Mouse (Mus musculus) neutrophil, adult 5-6 weeks (primary cell): Measurements from ENCODE around the gene Bcl2l14. TPM values are rescaled to one million over a fixed set of nuclear protein-coding genes. Genes with fewer than 3 reads are reported as not detected.

ENCODE experiments used
- ATAC-seq: fragments of 151-379, 151-347 bp; 2 replicates; pipeline ENCODE4 v1.8.0; 2017; ENCODE audit warnings: mild to moderate bottlenecking, moderate TSS enrichment; ENCODE audit not compliant: insufficient number of reproducible peaks, poor library complexity, low FRiP score, severe bottlenecking; ENCODE audit errors: extremely low read depth
- total RNA-seq: library from RNA; stranded (forward); fragments of 200-1000 nt; gene quantifications from 2 replicates; pipeline ENCODE4 v1.2.3, GENCODE M21; 2017

Bcl2l14 gene
- total RNA-seq, 1 experiment from 2014 or later: 0.47 TPM

DNA sequence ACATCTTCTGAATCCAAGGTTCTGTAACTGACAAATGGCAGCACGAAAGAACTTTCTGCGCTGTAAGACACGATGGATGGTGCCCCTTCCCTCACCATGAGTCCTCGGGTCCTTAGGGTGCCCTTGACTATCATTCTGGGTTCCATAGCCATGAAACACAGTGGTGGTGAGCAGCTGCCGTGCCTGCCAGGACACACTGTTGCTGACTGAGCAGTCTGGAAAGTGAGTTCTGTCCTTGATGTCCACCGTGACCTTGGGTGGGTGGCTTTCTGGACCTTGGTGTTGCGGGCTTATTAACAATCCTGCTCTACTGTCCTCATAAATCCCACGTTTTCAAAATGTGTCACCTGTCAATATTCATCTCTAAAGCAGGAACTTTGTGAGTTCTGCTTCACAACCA lies 6.2 kb upstream of the Bcl2l14 start:
- ATAC-seq: no peak

GRCm38 (mm10) chr6:134390837-134391236 lies 5.3 kb upstream of the Bcl2l14 start:
- no peak for ATAC-seq

GRCm38 (mm10) chr6:134402914-134403683 lies 7.0 kb downstream of the Bcl2l14 start:
- no peak for ATAC-seq

DNA sequence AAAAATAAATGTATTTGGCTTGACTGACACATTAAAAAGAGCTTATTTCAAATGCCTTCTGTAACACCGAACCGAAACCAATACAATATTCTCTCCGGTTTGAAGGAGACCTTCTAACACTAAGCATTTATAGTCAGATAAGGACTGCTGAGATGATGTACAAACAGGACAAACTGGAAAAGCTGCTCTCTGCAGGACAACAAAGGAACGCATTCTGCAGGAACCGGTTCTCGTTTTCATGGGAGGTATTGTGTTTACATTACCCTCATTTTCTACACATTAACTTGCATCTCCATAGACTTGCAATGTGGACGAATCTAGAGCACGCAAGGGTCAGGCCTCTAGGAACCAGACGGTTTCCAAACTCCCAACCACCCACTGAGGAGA lies 7.6 kb downstream of the Bcl2l14 start:
- ATAC-seq: no peak

DNA sequence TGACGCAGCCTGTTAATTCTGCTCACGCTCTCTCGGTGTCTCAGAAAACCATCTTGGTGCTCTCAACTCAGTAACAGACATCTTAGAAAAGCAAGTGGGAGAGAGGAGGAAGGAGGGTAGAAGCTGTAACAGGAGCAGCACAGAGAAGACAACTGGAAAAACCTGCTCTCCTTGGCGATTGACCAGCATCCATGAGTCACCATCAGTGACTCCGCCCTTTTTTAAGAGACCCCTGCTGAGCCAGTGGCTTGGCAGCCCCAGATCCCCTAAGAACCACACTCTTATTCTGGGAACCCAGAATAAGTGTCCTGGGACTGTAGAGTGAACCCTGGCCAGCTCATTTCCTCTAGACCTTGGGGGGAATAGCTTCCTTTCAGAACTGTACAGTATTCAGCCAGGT lies 11.1 kb downstream of the Bcl2l14 start:
- ATAC-seq: no peak

GRCm38 (mm10) chr6:134413706-134414531 lies 17.8 kb downstream of the Bcl2l14 start:
- ATAC-seq: peak; percentile 69

DNA sequence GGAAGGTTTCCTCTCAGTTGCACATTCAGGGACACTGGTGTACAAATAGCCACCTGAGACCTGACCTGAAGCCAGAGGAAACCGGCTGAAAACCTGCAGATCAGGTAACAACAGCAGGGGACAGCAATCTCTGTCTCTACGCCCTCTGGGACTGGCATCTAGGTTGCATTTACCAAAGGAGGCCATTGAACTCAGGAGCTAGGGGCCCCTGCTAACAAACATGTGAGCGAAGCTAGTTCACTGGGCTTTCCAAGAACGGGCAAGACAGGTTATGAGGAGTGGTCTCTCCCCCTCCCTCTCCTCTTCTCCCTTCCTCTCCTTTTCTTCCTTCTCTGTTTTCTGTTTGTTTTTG lies 18.4 kb downstream of the Bcl2l14 start:
- no peak for ATAC-seq

GRCm38 (mm10) chr6:134416556-134417105 lies 20.5 kb downstream of the Bcl2l14 start:
- ATAC-seq: no peak

- no peak for ATAC-seq
Measured at GRCm38 (mm10) chr6:134417886-134418285, 21.8 kb downstream of the Bcl2l14 start.

- no peak for ATAC-seq
Measured at GRCm38 (mm10) chr6:134420375-134420774, 24.3 kb downstream of the Bcl2l14 start.

DNA sequence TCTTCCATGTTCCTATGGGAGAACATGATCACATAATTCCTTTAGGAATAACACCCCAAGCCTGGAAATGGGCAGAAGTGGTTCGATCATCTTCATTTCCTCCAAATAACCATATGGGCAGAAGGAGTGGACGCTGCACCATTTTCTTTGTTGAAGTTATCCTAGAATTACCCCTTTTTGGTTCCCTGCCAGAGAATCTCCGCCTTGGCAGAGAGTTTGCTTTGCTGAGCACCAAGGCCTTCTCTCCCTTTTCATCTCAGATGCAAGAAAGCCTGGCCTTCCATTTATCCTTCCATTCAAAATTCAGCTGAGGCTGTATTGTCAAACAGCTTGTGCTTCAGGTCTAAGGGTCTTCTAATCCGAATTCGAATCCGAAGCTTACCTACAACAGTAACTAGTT lies 25.8 kb downstream of the Bcl2l14 start:
- ATAC-seq: no peak

DNA sequence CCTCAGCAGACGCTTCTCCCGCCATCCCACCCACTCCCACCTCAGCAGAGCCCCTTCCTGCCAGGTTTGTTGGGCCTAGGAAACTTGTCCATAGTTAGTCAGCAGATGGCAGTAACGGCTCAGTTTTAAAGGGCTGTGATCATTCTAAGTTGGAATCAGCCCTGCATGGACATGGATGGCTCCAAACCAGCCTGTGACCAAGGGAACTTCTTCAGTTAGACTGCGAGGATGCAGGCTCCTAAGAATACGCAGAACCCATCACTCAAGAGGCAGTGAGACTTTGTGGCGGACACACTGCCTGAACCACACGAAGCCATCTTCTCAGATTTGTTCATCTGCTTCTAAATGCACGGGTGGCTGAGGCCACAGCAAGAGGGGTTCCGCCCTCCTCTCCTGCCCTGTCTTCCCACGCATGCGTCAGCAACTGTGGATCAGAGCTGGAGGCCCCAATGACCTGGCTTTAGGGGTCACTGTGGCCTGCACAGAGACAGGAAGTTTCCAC lies 29.1 kb downstream of the Bcl2l14 start:
- peak; percentile 40; the same call in 1 of the 2 replicates for ATAC-seq

GRCm38 (mm10) chr6:134427165-134427564 lies 31.0 kb downstream of the Bcl2l14 start:
- ATAC-seq: no peak

- no peak for ATAC-seq
Measured at GRCm38 (mm10) chr6:134428455-134428854, 32.3 kb downstream of the Bcl2l14 start.

DNA sequence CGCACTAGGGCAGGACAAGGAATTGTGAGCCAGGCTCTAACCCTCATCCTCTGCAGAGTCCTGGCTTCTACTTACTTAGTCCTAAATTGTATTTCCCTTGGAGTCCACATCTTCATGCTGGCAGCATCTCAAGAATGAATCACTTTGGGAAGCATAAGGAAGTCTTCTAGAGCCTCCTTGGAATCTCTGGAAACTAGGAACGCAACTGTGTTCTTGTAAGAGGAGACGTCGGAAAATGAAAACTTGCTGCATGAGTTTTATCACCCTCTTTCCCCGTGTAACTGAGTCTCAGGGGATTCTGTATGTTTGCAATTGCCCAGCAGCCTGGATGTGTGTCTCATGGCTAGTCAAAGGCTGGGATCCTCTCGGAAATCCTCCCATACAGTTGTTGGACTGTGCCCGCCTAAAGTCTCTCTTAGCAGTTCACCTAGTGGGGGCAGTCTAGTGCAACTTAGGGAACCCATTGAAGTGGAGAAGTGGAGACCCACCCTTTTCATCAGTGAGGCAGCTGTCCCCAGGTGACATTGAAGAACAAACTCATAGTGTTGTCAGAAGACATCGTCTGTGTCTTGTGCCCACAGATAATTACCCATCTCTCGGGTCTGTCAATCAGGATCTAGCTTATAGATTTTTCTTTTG lies 34.2 kb downstream of the Bcl2l14 start:
- no peak for ATAC-seq

GRCm38 (mm10) chr6:134431583-134431982 lies 35.5 kb downstream of the Bcl2l14 start:
- no peak for ATAC-seq

GRCm38 (mm10) chr6:134433281-134433680 lies 37.2 kb downstream of the Bcl2l14 start:
- no peak for ATAC-seq

- ATAC-seq: no peak
Measured at GRCm38 (mm10) chr6:134434044-134434443, 37.9 kb downstream of the Bcl2l14 start.

DNA sequence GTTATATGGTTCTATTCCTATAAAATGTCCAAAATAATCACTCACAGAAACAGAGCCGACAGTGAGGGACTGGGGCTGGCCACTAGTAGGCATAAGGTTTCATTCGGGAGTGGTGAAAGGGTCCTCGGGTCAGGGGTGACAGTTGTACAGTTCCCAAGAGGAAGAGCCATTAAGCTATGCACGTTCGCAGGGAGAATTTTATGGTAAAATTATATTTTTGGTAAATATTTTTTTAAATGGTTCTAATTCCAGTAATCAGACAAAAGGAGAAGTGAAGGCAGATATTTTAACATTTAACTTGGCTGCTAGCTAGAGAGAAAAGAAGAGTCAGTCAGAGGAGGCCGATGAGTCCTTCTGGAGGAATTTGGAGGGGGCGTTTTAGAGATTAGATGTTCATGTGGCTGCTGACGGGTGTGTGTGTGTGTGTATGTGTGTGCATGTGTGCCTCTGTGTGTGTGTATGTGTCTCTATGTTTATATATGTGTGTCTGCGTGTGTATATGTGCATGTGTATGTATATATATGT lies 38.8 kb downstream of the Bcl2l14 start:
- no peak for ATAC-seq
